Mouse (Mus musculus) kidney, adult 2 months (tissue): ENCODE results near the gene Cx3cr1.

Experiments used
- CTCF ChIP-seq: fragments of 200-500 bp; conservative IDR thresholded peaks from 2 replicates; pipeline ENCODE4 v1.5.1; 2011; ENCODE audit warnings: low read depth, mild to moderate bottlenecking, control low read depth, low read length, moderate library complexity, mixed read lengths; ENCODE audit not compliant: insufficient read depth, insufficient read length
- POLR2A ChIP-seq: fragments of 200-500 bp; IDR thresholded peaks from one replicate; pipeline ENCODE4 v1.6.1; 2011; ENCODE audit warnings: low read depth, low read length, control low read depth

GRCm38 (mm10) chr9:119978151-119978810, 91.4 kb downstream of the Cx3cr1 start:
- no peak for TF ChIP-seq POLR2A
- TF ChIP-seq CTCF, result no peak
